In genomic region chr3:31804038-31804437, GRCm38 (mm10) we compare ENCODE assay signal across 32 mouse cellular contexts.
DNase-seq lines count a peak whose midpoint lies in the region; ATAC-seq and TF ChIP-seq lines count a peak whose summit lies in the region.
"Had no signal": no experiment of that assay in that cellular context is flagged by ENCODE, and none has a peak within 500 bp of the region (broad histone marks: within the 10 kb centered on the region; RNA-seq: fewer than 3 reads in every experiment).

No protein-coding gene starts in this region.

- H3K27ac ChIP-seq in hindbrain, postnatal 0 days: no peak overlapping the region
- H3K27ac ChIP-seq in hindbrain, embryonic 14.5 days: no peak overlapping the region
- no peak overlapping the region for H3K27ac ChIP-seq in lung, embryonic 14.5 days (ENCODE audit: low read depth)
- H3K27ac ChIP-seq: embryonic facial prominence, embryonic 12.5 days; forebrain, embryonic 10.5 days; forebrain, embryonic 15.5 days; gastrocnemius, adult 2 months; hindbrain, embryonic 13.5 days; limb, embryonic 10.5 days; limb, embryonic 15.5 days; liver, embryonic 13.5 days; midbrain, embryonic 10.5 days; stomach, postnatal 0 days had no signal

- H3K4me3 ChIP-seq in hindbrain, postnatal 0 days (ENCODE audit: low read length): no peak overlapping the region
- H3K4me3 ChIP-seq in hindbrain, embryonic 14.5 days (replicated peaks; ENCODE audit: low read length): no peak overlapping the region
- no peak overlapping the region for H3K4me3 ChIP-seq in lung, embryonic 14.5 days (ENCODE audit: low read depth, low read length)
- H3K4me3 ChIP-seq: embryonic facial prominence, embryonic 12.5 days; forebrain, embryonic 10.5 days; forebrain, embryonic 15.5 days; gastrocnemius, adult 2 months; hindbrain, embryonic 13.5 days; limb, embryonic 10.5 days; limb, embryonic 15.5 days; liver, embryonic 13.5 days; midbrain, embryonic 10.5 days; myocyte had no signal

- no peaks in the 10 kb centered on the region for H3K4me1 ChIP-seq in hindbrain, postnatal 0 days (ENCODE audit: insufficient read depth, low read length)
- H3K4me1 ChIP-seq in hindbrain, embryonic 14.5 days (replicated peaks; ENCODE audit: control insufficient read depth, insufficient read depth, low read length): 0 out of 2 replicates have a peak, but pooled peaks cover 6% of the 10 kb centered on the region
- H3K4me1 ChIP-seq in lung, embryonic 14.5 days (ENCODE audit: insufficient read depth): no peaks in the 10 kb centered on the region
- H3K4me1 ChIP-seq: embryonic facial prominence, embryonic 12.5 days; forebrain, embryonic 10.5 days; forebrain, embryonic 15.5 days; limb, embryonic 15.5 days; liver, embryonic 13.5 days; midbrain, embryonic 10.5 days had no signal

- no peak overlapping the region for H3K9ac ChIP-seq in hindbrain, postnatal 0 days (replicated peaks; ENCODE audit: low read length)
- no peak overlapping the region for H3K9ac ChIP-seq in hindbrain, embryonic 14.5 days
- H3K9ac ChIP-seq in lung, embryonic 14.5 days: no peak overlapping the region
- H3K9ac ChIP-seq: embryonic facial prominence, embryonic 12.5 days; forebrain, embryonic 15.5 days; hindbrain, embryonic 13.5 days; limb, embryonic 15.5 days; liver, embryonic 13.5 days had no signal

- H3K4me2 ChIP-seq in hindbrain, postnatal 0 days (ENCODE audit: low read depth, low read length): no peak overlapping the region
- no peak overlapping the region for H3K4me2 ChIP-seq in hindbrain, embryonic 14.5 days (replicated peaks)
- no peak overlapping the region for H3K4me2 ChIP-seq in lung, embryonic 14.5 days
- H3K4me2 ChIP-seq: embryonic facial prominence, embryonic 12.5 days; forebrain, embryonic 15.5 days; heart, embryonic 11.5 days; hindbrain, embryonic 13.5 days; limb, embryonic 15.5 days; liver, embryonic 13.5 days had no signal

- H3K9me3 ChIP-seq in hindbrain, postnatal 0 days (ENCODE audit: low read length): no peaks in the 10 kb centered on the region
- H3K9me3 ChIP-seq in hindbrain, embryonic 14.5 days (ENCODE audit: control insufficient read depth, low read length): no peaks in the 10 kb centered on the region
- no peaks in the 10 kb centered on the region for H3K9me3 ChIP-seq in lung, embryonic 14.5 days (ENCODE audit: low read depth, low read length)
- H3K9me3 ChIP-seq: embryonic facial prominence, embryonic 12.5 days; forebrain, embryonic 10.5 days; forebrain, embryonic 15.5 days; hindbrain, embryonic 13.5 days; limb, embryonic 10.5 days; limb, embryonic 15.5 days; liver, embryonic 13.5 days; midbrain, embryonic 10.5 days had no signal

- DNase-seq in hindbrain, postnatal 0 days (ENCODE audit: low spot score): peak; percentile 3
- no peak for DNase-seq in hindbrain, embryonic 14.5 days (ENCODE audit: low spot score)
- DNase-seq in lung, embryonic 14.5 days: peak; percentile 2
- no peak for DNase-seq in lung, postnatal 14 days
- DNase-seq in embryo, embryonic 10.5 days (ENCODE audit: low spot score): peak; percentile 19
- DNase-seq in retina, postnatal 1 day: no peak
- no peak for DNase-seq in natural killer cell, adult 2 months (ENCODE audit: low spot score in 2 of 2)
- DNase-seq: adrenal gland, postnatal 10 days; cerebellum, adult 11 months; cerebellum, adult 9-11 months; gastrocnemius, adult 2 months; gastrocnemius, postnatal 36 days; heart, adult 18-20 months; heart, postnatal 36 days; kidney, adult 9 months; liver, embryonic 13.5 days; lung, adult 18-20 months; lung, postnatal 10 days; right cerebral cortex, postnatal 4 days; thymus, adult 18-20 months; thymus, postnatal 25 days had no signal

- 37% methylated on average over 5 of the region's 5 CpGs for WGBS in hindbrain, postnatal 0 days
- 51% methylated on average over 5 of the region's 5 CpGs for WGBS in hindbrain, embryonic 14.5 days
- WGBS in lung, embryonic 14.5 days: 19% methylated on average over 5 of the region's 5 CpGs

- H3K27me3 ChIP-seq in hindbrain, postnatal 0 days (ENCODE audit: insufficient read depth, low read length): no peaks in the 10 kb centered on the region
- H3K27me3 ChIP-seq in hindbrain, embryonic 14.5 days (ENCODE audit: control insufficient read depth, insufficient read depth, low read length): no peaks in the 10 kb centered on the region
- no peaks in the 10 kb centered on the region for H3K27me3 ChIP-seq in lung, embryonic 14.5 days (ENCODE audit: insufficient read depth, low read length)
- H3K27me3 ChIP-seq: embryonic facial prominence, embryonic 12.5 days; forebrain, embryonic 15.5 days; hindbrain, embryonic 13.5 days; limb, embryonic 15.5 days; liver, embryonic 13.5 days had no signal

- no peaks in the 10 kb centered on the region for H3K36me3 ChIP-seq in hindbrain, postnatal 0 days (ENCODE audit: insufficient read depth, low read length)
- no peaks in the 10 kb centered on the region for H3K36me3 ChIP-seq in hindbrain, embryonic 14.5 days (replicated peaks; ENCODE audit: control insufficient read depth, insufficient read depth)
- H3K36me3 ChIP-seq in lung, embryonic 14.5 days (ENCODE audit: insufficient read depth): no peaks in the 10 kb centered on the region
- H3K36me3 ChIP-seq: embryonic facial prominence, embryonic 12.5 days; forebrain, embryonic 10.5 days; forebrain, embryonic 15.5 days; hindbrain, embryonic 13.5 days; limb, embryonic 10.5 days; limb, embryonic 15.5 days; liver, embryonic 13.5 days; midbrain, embryonic 10.5 days had no signal

- no peak for ATAC-seq in hindbrain, postnatal 0 days
- no peak for ATAC-seq in hindbrain, embryonic 14.5 days (ENCODE audit: low FRiP score)
- no peak for ATAC-seq in lung, embryonic 14.5 days (ENCODE audit: insufficient read depth)
- ATAC-seq: forebrain, embryonic 15.5 days; Patski had no signal

- no peak for TF ChIP-seq CTCF in hindbrain, postnatal 0 days (IDR thresholded peaks at IDR 0.05; ENCODE audit: low read depth)
- no peak for TF ChIP-seq CTCF in lung, embryonic 14.5 days (IDR thresholded peaks at IDR 0.05; ENCODE audit: low read depth)

Comparison
In these comparisons a context has a peak if more than half of its experiments do, and no peak if none do; other contexts are left out.
1. DNase-seq: peak in hindbrain, postnatal 0 days (single experiment), lung, embryonic 14.5 days (single experiment) and embryo, embryonic 10.5 days (single experiment); none in hindbrain, embryonic 14.5 days (single experiment), lung, postnatal 14 days (single experiment), retina, postnatal 1 day (single experiment) and natural killer cell, adult 2 months (0 of 2).